In the genomic region with DNA sequence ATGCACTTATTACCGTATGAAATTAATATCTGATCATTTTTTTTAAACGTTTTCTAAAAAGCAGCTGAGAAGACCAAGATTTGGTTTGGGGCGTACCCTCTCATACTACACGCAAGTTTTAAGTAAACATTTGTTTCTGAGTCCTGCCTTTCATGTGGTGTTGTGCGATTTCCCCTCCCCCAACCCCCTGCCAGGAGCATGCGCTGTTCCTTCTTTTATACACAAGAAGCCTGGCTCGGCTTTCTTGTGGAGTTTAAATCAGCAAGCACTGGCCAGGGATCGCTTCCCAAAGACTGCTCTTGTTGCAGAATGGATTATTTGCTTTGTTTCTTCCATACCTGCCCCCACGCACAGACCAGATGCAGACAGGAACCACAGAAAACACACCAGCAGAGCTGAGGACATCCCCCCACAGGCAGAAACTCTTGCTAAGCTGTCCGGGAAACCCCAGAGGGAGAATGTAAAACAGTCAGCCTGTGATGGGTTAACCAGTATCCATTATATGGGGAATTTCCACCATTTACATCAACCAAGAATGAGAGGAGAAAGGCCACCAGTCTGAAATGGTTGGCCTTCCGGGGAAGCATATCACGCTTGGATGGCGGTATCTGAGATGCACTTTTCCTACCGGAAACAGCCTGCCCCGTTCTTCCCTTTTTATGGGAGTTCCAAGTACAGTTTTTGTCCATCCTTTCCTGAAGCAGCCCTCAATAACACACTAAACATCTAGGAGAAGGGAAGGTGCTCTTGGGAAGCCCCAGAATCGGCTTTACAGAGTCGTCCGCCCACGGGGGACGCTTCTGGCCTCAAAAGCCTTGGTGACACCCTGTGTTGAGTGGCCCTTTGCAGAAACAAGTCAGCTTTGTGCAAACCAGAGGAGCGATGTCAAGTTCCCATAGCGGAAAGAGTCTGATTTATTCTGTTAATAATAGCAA, we compare ENCODE assay signal across 10 mouse cellular contexts.
A peak's percentile ranks its signal among the peaks of the same experiment; 100 is the strongest.
DNase-seq lines count a peak whose midpoint lies in the region; ATAC-seq lines count a peak whose summit lies in the region.
"Had no signal": no experiment of that assay in that cellular context is flagged by ENCODE, and none has a peak within 500 bp of the region (broad histone marks: within the 10 kb centered on the region; RNA-seq: fewer than 3 reads in every experiment).

No protein-coding gene starts in this region.

- no peaks in the 10 kb centered on the region for H3K27me3 ChIP-seq in forebrain, embryonic 14.5 days (replicated peaks; ENCODE audit: control insufficient read depth, insufficient read depth, low read length)
- H3K27me3 ChIP-seq in forebrain, embryonic 15.5 days, result no peaks in the 10 kb centered on the region
- H3K27me3 ChIP-seq in lung, embryonic 16.5 days (ENCODE audit: control insufficient read depth, insufficient read depth, low read depth, low read length), result no peaks in the 10 kb centered on the region
- no peaks in the 10 kb centered on the region for H3K27me3 ChIP-seq in heart, embryonic 11.5 days (ENCODE audit: control insufficient read depth, insufficient read depth, low read length)
- H3K27me3 ChIP-seq: kidney, embryonic 15.5 days had no signal

- H3K9ac ChIP-seq in forebrain, embryonic 14.5 days (ENCODE audit: low read length), result no peak overlapping the region
- no peak overlapping the region for H3K9ac ChIP-seq in forebrain, embryonic 15.5 days (replicated peaks)
- no peak overlapping the region for H3K9ac ChIP-seq in lung, embryonic 16.5 days (ENCODE audit: low read length)
- no peak overlapping the region for H3K9ac ChIP-seq in heart, embryonic 11.5 days (ENCODE audit: low read depth, low read length)
- H3K9ac ChIP-seq: kidney, embryonic 15.5 days had no signal

- H3K4me2 ChIP-seq in forebrain, embryonic 14.5 days (ENCODE audit: low read length), result no peak overlapping the region
- H3K4me2 ChIP-seq in forebrain, embryonic 15.5 days (replicated peaks), result no peak overlapping the region
- no peak overlapping the region for H3K4me2 ChIP-seq in lung, embryonic 16.5 days (ENCODE audit: low read depth, low read length)
- H3K4me2 ChIP-seq in heart, embryonic 11.5 days, result no peak overlapping the region
- H3K4me2 ChIP-seq: kidney, embryonic 15.5 days had no signal

- H3K9me3 ChIP-seq in forebrain, embryonic 14.5 days (replicated peaks; ENCODE audit: control insufficient read depth, low read length), result no peaks in the 10 kb centered on the region; the same call in 1 of the 2 replicates
- no peaks in the 10 kb centered on the region for H3K9me3 ChIP-seq in forebrain, embryonic 15.5 days
- H3K9me3 ChIP-seq in lung, embryonic 16.5 days (ENCODE audit: control insufficient read depth, low read length), result no peaks in the 10 kb centered on the region
- H3K9me3 ChIP-seq in heart, embryonic 11.5 days (replicated peaks; ENCODE audit: control insufficient read depth, low read length), result no peaks in the 10 kb centered on the region

- H3K4me1 ChIP-seq in forebrain, embryonic 14.5 days (ENCODE audit: control insufficient read depth, insufficient read depth, low read length), result no peaks in the 10 kb centered on the region
- H3K4me1 ChIP-seq in forebrain, embryonic 15.5 days, result peaks cover 5% of the 10 kb centered on the region
- peaks cover 22% of the 10 kb centered on the region for H3K4me1 ChIP-seq in lung, embryonic 16.5 days (replicated peaks; ENCODE audit: control insufficient read depth, insufficient read depth, low read length)
- peaks cover 8% of the 10 kb centered on the region for H3K4me1 ChIP-seq in heart, embryonic 11.5 days (ENCODE audit: control insufficient read depth, insufficient read depth, low read length)

- no peak for ATAC-seq in forebrain, embryonic 14.5 days
- ATAC-seq in forebrain, embryonic 15.5 days (replicated peaks), result no peak
- no peak for ATAC-seq in lung, embryonic 16.5 days (ENCODE audit: low read depth)
- ATAC-seq in heart, embryonic 11.5 days (replicated peaks; ENCODE audit: insufficient number of reproducible peaks, low FRiP score, low TSS enrichment), result no peak

- intact Hi-C loops in heart, postnatal 14 days (cut with DNase I), result loop anchor here (2.0 kb wide), 1 partner anchor 22 kb away; no protein-coding TSS in a partner anchor

- no peaks in the 10 kb centered on the region for H3K36me3 ChIP-seq in forebrain, embryonic 14.5 days (ENCODE audit: control insufficient read depth, insufficient read depth, low read length)
- no peaks in the 10 kb centered on the region for H3K36me3 ChIP-seq in forebrain, embryonic 15.5 days
- no peaks in the 10 kb centered on the region for H3K36me3 ChIP-seq in lung, embryonic 16.5 days (ENCODE audit: control insufficient read depth, insufficient read depth, low read length)
- H3K36me3 ChIP-seq in heart, embryonic 11.5 days (ENCODE audit: control insufficient read depth, insufficient read depth, low read length), result no peaks in the 10 kb centered on the region
- H3K36me3 ChIP-seq: kidney, embryonic 15.5 days had no signal

- 69% methylated on average over 22 of the region's 22 CpGs for WGBS in forebrain, embryonic 14.5 days
- WGBS in forebrain, embryonic 15.5 days, result 70% methylated on average over 22 of the region's 22 CpGs
- WGBS in lung, embryonic 16.5 days, result 59% methylated on average over 22 of the region's 22 CpGs
- WGBS in heart, embryonic 11.5 days (ENCODE audit: insufficient replicate concordance), result 74% methylated on average over 22 of the region's 22 CpGs

- DNase-seq in forebrain, embryonic 14.5 days (ENCODE audit: low spot score), result peak; percentile 42
- no peak for DNase-seq in lung, postnatal 14 days
- DNase-seq in induced T-regulatory cell, adult 2 months (ENCODE audit: low read depth), result peak; percentile 91
- peak; percentile 74 for DNase-seq in thymus, postnatal 14 days
- no peak for DNase-seq in heart, postnatal 14 days
- DNase-seq: cerebellum, adult 11-12 months had no signal

- no peak overlapping the region for H3K4me3 ChIP-seq in forebrain, embryonic 14.5 days (ENCODE audit: low read depth, low read length)
- no peak overlapping the region for H3K4me3 ChIP-seq in forebrain, embryonic 15.5 days
- no peak overlapping the region for H3K4me3 ChIP-seq in lung, embryonic 16.5 days (ENCODE audit: low read length)
- H3K4me3 ChIP-seq in heart, embryonic 11.5 days (ENCODE audit: low read depth, low read length), result no peak overlapping the region
- H3K4me3 ChIP-seq: kidney, embryonic 15.5 days had no signal

- no peak overlapping the region for H3K27ac ChIP-seq in forebrain, embryonic 14.5 days (ENCODE audit: low read depth, low read length)
- no peak overlapping the region for H3K27ac ChIP-seq in forebrain, embryonic 15.5 days (replicated peaks)
- peak overlapping the region; percentile 6; the same call in 1 of the 2 replicates for H3K27ac ChIP-seq in lung, embryonic 16.5 days (ENCODE audit: low read length)
- no peak overlapping the region for H3K27ac ChIP-seq in heart, embryonic 11.5 days (ENCODE audit: low read depth, low read length)
- H3K27ac ChIP-seq: kidney, embryonic 15.5 days had no signal

Comparison
In these comparisons a context has a peak if more than half of its experiments do, and no peak if none do; other contexts are left out.
1. DNase-seq: peak in forebrain, embryonic 14.5 days (single experiment), induced T-regulatory cell, adult 2 months (single experiment) and thymus, postnatal 14 days (single experiment); none in lung, postnatal 14 days (single experiment) and heart, postnatal 14 days (0 of 2).